10 mouse cellular contexts compared by ENCODE assay signal in genomic region chr2:68310121-68310520, GRCm38 (mm10).
DNase-seq lines count a peak whose midpoint lies in the region; ATAC-seq and TF ChIP-seq lines count a peak whose summit lies in the region.
"Had no signal": no experiment of that assay in that cellular context is flagged by ENCODE, and none has a peak within 500 bp of the region (broad histone marks: within the 10 kb centered on the region; RNA-seq: fewer than 3 reads in every experiment).

No protein-coding gene starts in this region.

- H3K27ac ChIP-seq in heart, postnatal 0 days (ENCODE audit: low read depth), result no peak overlapping the region
- H3K27ac ChIP-seq in lung, embryonic 14.5 days (ENCODE audit: low read depth), result no peak overlapping the region
- no peak overlapping the region for H3K27ac ChIP-seq in stomach, postnatal 0 days (replicated peaks)
- no peak overlapping the region for H3K27ac ChIP-seq in hindbrain, embryonic 14.5 days

- WGBS in heart, postnatal 0 days, result 87% methylated on average over 3 of the region's 3 CpGs
- WGBS in lung, embryonic 14.5 days, result 79% methylated on average over 3 of the region's 3 CpGs
- WGBS in stomach, postnatal 0 days, result 86% methylated on average over 3 of the region's 3 CpGs
- WGBS in hindbrain, embryonic 14.5 days, result 86% methylated on average over 3 of the region's 3 CpGs

- peaks cover 68% of the 10 kb centered on the region for H3K36me3 ChIP-seq in heart, postnatal 0 days (replicated peaks; ENCODE audit: control insufficient read depth, insufficient read depth, low read length)
- no peaks in the 10 kb centered on the region for H3K36me3 ChIP-seq in lung, embryonic 14.5 days (ENCODE audit: insufficient read depth)
- H3K36me3 ChIP-seq in stomach, postnatal 0 days (ENCODE audit: control insufficient read depth, insufficient read depth, low read length), result peaks cover 10% of the 10 kb centered on the region
- peaks cover 9% of the 10 kb centered on the region for H3K36me3 ChIP-seq in hindbrain, embryonic 14.5 days (replicated peaks; ENCODE audit: control insufficient read depth, insufficient read depth)

- ATAC-seq in heart, postnatal 0 days (ENCODE audit: insufficient read depth, low read depth), result no peak
- no peak for ATAC-seq in lung, embryonic 14.5 days (ENCODE audit: insufficient read depth)
- no peak for ATAC-seq in stomach, postnatal 0 days (ENCODE audit: low FRiP score, low TSS enrichment)
- ATAC-seq in hindbrain, embryonic 14.5 days (ENCODE audit: low FRiP score), result no peak

- TF ChIP-seq CTCF in heart, postnatal 0 days (IDR thresholded peaks at IDR 0.05; ENCODE audit: low read depth), result peak; percentile 14; the same call in 1 of the 2 replicates
- TF ChIP-seq CTCF in lung, embryonic 14.5 days (IDR thresholded peaks at IDR 0.05; ENCODE audit: low read depth), result peak; percentile 36
- peak; percentile 51 for TF ChIP-seq CTCF in stomach, postnatal 0 days (IDR thresholded peaks at IDR 0.05; ENCODE audit: low read depth)

- no peaks in the 10 kb centered on the region for H3K27me3 ChIP-seq in heart, postnatal 0 days (ENCODE audit: control insufficient read depth, insufficient read depth, low read length)
- no peaks in the 10 kb centered on the region for H3K27me3 ChIP-seq in lung, embryonic 14.5 days (ENCODE audit: insufficient read depth, low read length)
- H3K27me3 ChIP-seq in stomach, postnatal 0 days (ENCODE audit: control insufficient read depth, insufficient read depth, low read length), result no peaks in the 10 kb centered on the region
- no peaks in the 10 kb centered on the region for H3K27me3 ChIP-seq in hindbrain, embryonic 14.5 days (ENCODE audit: control insufficient read depth, insufficient read depth, low read length)

- H3K4me2 ChIP-seq in heart, postnatal 0 days (ENCODE audit: low read depth, low read length), result no peak overlapping the region
- no peak overlapping the region for H3K4me2 ChIP-seq in lung, embryonic 14.5 days
- H3K4me2 ChIP-seq in stomach, postnatal 0 days (replicated peaks; ENCODE audit: low read depth), result no peak overlapping the region
- H3K4me2 ChIP-seq in hindbrain, embryonic 14.5 days (replicated peaks), result no peak overlapping the region

- 0 out of 2 replicates have a peak, but pooled peaks cover 4% of the 10 kb centered on the region for H3K9me3 ChIP-seq in heart, postnatal 0 days (replicated peaks; ENCODE audit: control insufficient read depth, low read length)
- H3K9me3 ChIP-seq in lung, embryonic 14.5 days (ENCODE audit: low read depth, low read length), result no peaks in the 10 kb centered on the region
- H3K9me3 ChIP-seq in stomach, postnatal 0 days (ENCODE audit: control insufficient read depth, low read length), result no peaks in the 10 kb centered on the region
- H3K9me3 ChIP-seq in hindbrain, embryonic 14.5 days (ENCODE audit: control insufficient read depth, low read length), result no peaks in the 10 kb centered on the region

- no peak for DNase-seq in heart, postnatal 0 days (ENCODE audit: low spot score)
- no peak for DNase-seq in heart, adult 9 months (ENCODE audit: low spot score in 2 of 2)
- DNase-seq in lung, embryonic 14.5 days, result peak; percentile 36
- no peak for DNase-seq in lung, adult 18-20 months
- DNase-seq in c-Kit-positive CD71-negative TER-119-negative erythroid progenitor cells, embryonic 14.5 days (ENCODE audit: low read depth), result peak; percentile 19
- no peak for DNase-seq in stomach, postnatal 0 days (ENCODE audit: low spot score)
- DNase-seq in frontal cortex, adult 2 months (ENCODE audit: extremely low spot score in 1 of 2, low spot score in 1 of 2), result no peak
- no peak for DNase-seq in hindbrain, embryonic 14.5 days (ENCODE audit: low spot score)
- DNase-seq: layer of hippocampus, adult 9-11 months had no signal

- H3K4me1 ChIP-seq in heart, postnatal 0 days (ENCODE audit: control insufficient read depth, insufficient read depth), result no peaks in the 10 kb centered on the region
- no peaks in the 10 kb centered on the region for H3K4me1 ChIP-seq in lung, embryonic 14.5 days (ENCODE audit: insufficient read depth)
- H3K4me1 ChIP-seq in stomach, postnatal 0 days (replicated peaks; ENCODE audit: control insufficient read depth, insufficient read depth), result no peaks in the 10 kb centered on the region
- H3K4me1 ChIP-seq in hindbrain, embryonic 14.5 days (replicated peaks; ENCODE audit: control insufficient read depth, insufficient read depth, low read length), result no peaks in the 10 kb centered on the region

- no peak overlapping the region for H3K9ac ChIP-seq in heart, postnatal 0 days (replicated peaks; ENCODE audit: low read depth, low read length)
- H3K9ac ChIP-seq in lung, embryonic 14.5 days, result no peak overlapping the region
- H3K9ac ChIP-seq in stomach, postnatal 0 days (ENCODE audit: low read length), result no peak overlapping the region
- no peak overlapping the region for H3K9ac ChIP-seq in hindbrain, embryonic 14.5 days

- H3K4me3 ChIP-seq in heart, postnatal 0 days (ENCODE audit: low read depth, low read length), result no peak overlapping the region
- no peak overlapping the region for H3K4me3 ChIP-seq in lung, embryonic 14.5 days (ENCODE audit: low read depth, low read length)
- no peak overlapping the region for H3K4me3 ChIP-seq in stomach, postnatal 0 days (ENCODE audit: low read depth, low read length)
- no peak overlapping the region for H3K4me3 ChIP-seq in hindbrain, embryonic 14.5 days (replicated peaks; ENCODE audit: low read length)
- H3K4me3 ChIP-seq: erythroblast, embryonic 14.5 days had no signal

- no peak for TF ChIP-seq EP300 in heart, postnatal 0 days (IDR thresholded peaks at IDR 0.05; ENCODE audit: low read depth)
- no peak for TF ChIP-seq EP300 in stomach, postnatal 0 days (optimal IDR thresholded peaks at IDR 0.05)

Comparison
In these comparisons a context has a peak if more than half of its experiments do, and no peak if none do; other contexts are left out.
1. DNase-seq: peak in lung, embryonic 14.5 days (single experiment) and c-Kit-positive CD71-negative TER-119-negative erythroid progenitor cells, embryonic 14.5 days (single experiment); none in heart, postnatal 0 days (single experiment), heart, adult 9 months (0 of 2), lung, adult 18-20 months (0 of 2), stomach, postnatal 0 days (single experiment), frontal cortex, adult 2 months (0 of 2) and hindbrain, embryonic 14.5 days (single experiment).
2. Peak in every context shown above with its lines, with median percentiles within 50 percentile points of each other: CTCF ChIP-seq.